9 mouse cellular contexts compared by ENCODE assay signal in the genomic region with DNA sequence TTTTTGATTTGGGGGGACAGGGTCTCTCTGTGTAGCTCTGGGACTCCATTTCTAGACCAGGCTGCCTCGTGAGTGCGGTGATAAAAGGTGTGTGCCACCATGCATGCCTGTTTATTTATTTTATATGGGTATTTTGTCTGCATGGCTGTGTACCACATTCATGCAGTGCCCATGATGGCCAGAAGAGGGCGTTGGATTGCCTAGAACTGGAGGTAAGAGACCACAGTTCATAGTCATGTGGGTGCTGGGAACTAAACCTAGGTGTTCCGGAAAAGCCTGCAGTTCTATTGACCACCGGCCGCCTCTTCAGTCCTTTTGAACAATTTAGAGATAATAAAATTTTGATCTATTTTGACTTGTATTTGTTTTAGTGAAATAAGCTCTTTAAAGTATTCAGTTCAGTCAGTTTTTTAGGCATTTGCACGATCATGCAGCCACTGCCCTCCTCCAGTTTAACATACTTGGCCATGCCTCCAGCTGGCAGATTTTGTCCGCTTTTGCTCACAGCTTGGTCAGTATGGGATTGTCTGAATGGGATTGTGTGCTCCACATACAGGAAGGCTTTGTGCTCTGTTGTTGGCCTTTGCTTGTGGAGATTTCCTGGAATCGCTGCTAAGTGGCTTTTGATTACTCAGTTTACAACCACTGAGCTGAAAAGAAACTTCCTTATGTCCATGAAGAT.
DNase-seq lines count a peak whose midpoint lies in the region; ATAC-seq and TF ChIP-seq lines count a peak whose summit lies in the region.
"Had no signal": no experiment of that assay in that cellular context is flagged by ENCODE, and none has a peak within 500 bp of the region (broad histone marks: within the 10 kb centered on the region; RNA-seq: fewer than 3 reads in every experiment).

No protein-coding gene starts in this region.

- no peak overlapping the region for H3K9ac ChIP-seq in hindbrain, embryonic 11.5 days (ENCODE audit: low read depth, low read length)
- no peak overlapping the region for H3K9ac ChIP-seq in hindbrain, embryonic 14.5 days
- H3K9ac ChIP-seq in forebrain, postnatal 0 days: no peak overlapping the region

- 75% methylated on average over 9 of the region's 9 CpGs for WGBS in hindbrain, embryonic 11.5 days
- WGBS in hindbrain, embryonic 14.5 days: 76% methylated on average over 9 of the region's 9 CpGs
- 84% methylated on average over 9 of the region's 9 CpGs for WGBS in thymus, adult 2 months
- 61% methylated on average over 9 of the region's 9 CpGs for WGBS in forebrain, postnatal 0 days

- no peak overlapping the region for H3K4me2 ChIP-seq in hindbrain, embryonic 11.5 days (replicated peaks; ENCODE audit: low read depth, low read length)
- H3K4me2 ChIP-seq in hindbrain, embryonic 14.5 days (replicated peaks): no peak overlapping the region
- no peak overlapping the region for H3K4me2 ChIP-seq in forebrain, postnatal 0 days (ENCODE audit: low read depth)

- no peaks in the 10 kb centered on the region for H3K9me3 ChIP-seq in hindbrain, embryonic 11.5 days (ENCODE audit: control insufficient read depth, low read length)
- no peaks in the 10 kb centered on the region for H3K9me3 ChIP-seq in hindbrain, embryonic 14.5 days (ENCODE audit: control insufficient read depth, low read length)
- no peaks in the 10 kb centered on the region for H3K9me3 ChIP-seq in forebrain, postnatal 0 days (ENCODE audit: low read length)

- H3K4me3 ChIP-seq in hindbrain, embryonic 11.5 days (ENCODE audit: low read depth, low read length): no peak overlapping the region
- H3K4me3 ChIP-seq in hindbrain, embryonic 14.5 days (replicated peaks; ENCODE audit: low read length): no peak overlapping the region
- no peak overlapping the region for H3K4me3 ChIP-seq in thymus, adult 2 months (ENCODE audit: control insufficient read depth, insufficient read depth, low read length)
- no peak overlapping the region for H3K4me3 ChIP-seq in forebrain, postnatal 0 days (ENCODE audit: low read depth, low read length)

- no peak overlapping the region for H3K27ac ChIP-seq in hindbrain, embryonic 11.5 days (ENCODE audit: low read depth, low read length)
- no peak overlapping the region for H3K27ac ChIP-seq in hindbrain, embryonic 14.5 days
- H3K27ac ChIP-seq in thymus, adult 2 months (ENCODE audit: control insufficient read depth, insufficient read depth, low read length): no peak overlapping the region
- H3K27ac ChIP-seq in forebrain, postnatal 0 days (ENCODE audit: low read depth, low read length): no peak overlapping the region

- H3K27me3 ChIP-seq in hindbrain, embryonic 11.5 days (ENCODE audit: control insufficient read depth, insufficient read depth, low read length): no peaks in the 10 kb centered on the region
- no peaks in the 10 kb centered on the region for H3K27me3 ChIP-seq in hindbrain, embryonic 14.5 days (ENCODE audit: control insufficient read depth, insufficient read depth, low read length)
- H3K27me3 ChIP-seq in thymus, adult 2 months (ENCODE audit: control insufficient read depth, insufficient read depth, low read length): no peaks in the 10 kb centered on the region
- no peaks in the 10 kb centered on the region for H3K27me3 ChIP-seq in forebrain, postnatal 0 days (ENCODE audit: insufficient read depth, low read length)

- TF ChIP-seq CTCF in thymus, adult 2 months (IDR thresholded peaks at IDR 0.05; ENCODE audit: borderline replicate concordance, control insufficient read depth, extremely low read depth, insufficient read depth, low read length, poor library complexity): no peak
- peak; percentile 29; the same call in 1 of the 2 replicates for TF ChIP-seq CTCF in forebrain, postnatal 0 days (IDR thresholded peaks at IDR 0.05; ENCODE audit: low read depth)

- H3K4me1 ChIP-seq in hindbrain, embryonic 11.5 days (replicated peaks; ENCODE audit: control insufficient read depth, insufficient read depth, low read length): no peaks in the 10 kb centered on the region
- H3K4me1 ChIP-seq in hindbrain, embryonic 14.5 days (replicated peaks; ENCODE audit: control insufficient read depth, insufficient read depth, low read length): no peaks in the 10 kb centered on the region; the same call in 1 of the 2 replicates
- no peaks in the 10 kb centered on the region for H3K4me1 ChIP-seq in thymus, adult 2 months (replicated peaks; ENCODE audit: control insufficient read depth, insufficient read depth, low read length)
- H3K4me1 ChIP-seq in forebrain, postnatal 0 days (ENCODE audit: insufficient read depth): no peaks in the 10 kb centered on the region

- DNase-seq in hindbrain, embryonic 11.5 days (ENCODE audit: low spot score): peak; percentile 46
- DNase-seq in hindbrain, embryonic 14.5 days (ENCODE audit: low spot score): no peak
- DNase-seq in thymus, adult 2 months: peak; percentile 6
- no peak for DNase-seq in thymus, adult 18-20 months
- DNase-seq in forebrain, postnatal 0 days: peak; percentile 11
- DNase-seq in thymus, postnatal 36 days: peak; percentile 6 to 7
- DNase-seq in right cerebral cortex, postnatal 36 days (ENCODE audit: low spot score in 2 of 2): no peak
- no peak for DNase-seq in heart, adult 9 months (ENCODE audit: low spot score in 2 of 2)
- DNase-seq: gastrocnemius, postnatal 25 days had no signal

- TF ChIP-seq POLR2A in thymus, adult 2 months (IDR thresholded peaks at IDR 0.05; ENCODE audit: control insufficient read depth, extremely low read depth, insufficient read depth, low read length, poor library complexity): no peak

- 0 out of 2 replicates have a peak, but pooled peaks cover 5% of the 10 kb centered on the region for H3K36me3 ChIP-seq in hindbrain, embryonic 11.5 days (ENCODE audit: control insufficient read depth, insufficient read depth, low read length)
- peaks cover 27% of the 10 kb centered on the region for H3K36me3 ChIP-seq in hindbrain, embryonic 14.5 days (replicated peaks; ENCODE audit: control insufficient read depth, insufficient read depth)
- H3K36me3 ChIP-seq in thymus, adult 2 months (ENCODE audit: control insufficient read depth, insufficient read depth, low read length): no peaks in the 10 kb centered on the region
- H3K36me3 ChIP-seq in forebrain, postnatal 0 days (ENCODE audit: insufficient read depth): 0 out of 2 replicates have a peak, but pooled peaks cover 5% of the 10 kb centered on the region

- no peak for ATAC-seq in hindbrain, embryonic 11.5 days (ENCODE audit: low FRiP score)
- ATAC-seq in hindbrain, embryonic 14.5 days (ENCODE audit: low FRiP score): no peak
- peak; percentile 47; the same call in 1 of the 2 replicates for ATAC-seq in forebrain, postnatal 0 days

Comparison
In these comparisons a context has a peak if more than half of its experiments do, and no peak if none do; other contexts are left out.
1. DNase-seq: peak in hindbrain, embryonic 11.5 days (single experiment), thymus, adult 2 months (single experiment), forebrain, postnatal 0 days (single experiment) and thymus, postnatal 36 days (2 of 2); none in hindbrain, embryonic 14.5 days (single experiment), thymus, adult 18-20 months (0 of 2), right cerebral cortex, postnatal 36 days (0 of 2) and heart, adult 9 months (0 of 2).